Mouse (Mus musculus): Measurements from ENCODE around the gene Atp6v0c.
"Not testable (repeated sequence)": the region's sequence is repeated elsewhere in the genome, so short reads cannot be mapped to it uniquely, and the experiment has no call there.

Atp6v0c gene

GRCm38 (mm10) chr17:24155742-24156141 lies 13.8 kb downstream of the Atp6v0c start:
- DNase-seq: peak; percentile 88

DNA sequence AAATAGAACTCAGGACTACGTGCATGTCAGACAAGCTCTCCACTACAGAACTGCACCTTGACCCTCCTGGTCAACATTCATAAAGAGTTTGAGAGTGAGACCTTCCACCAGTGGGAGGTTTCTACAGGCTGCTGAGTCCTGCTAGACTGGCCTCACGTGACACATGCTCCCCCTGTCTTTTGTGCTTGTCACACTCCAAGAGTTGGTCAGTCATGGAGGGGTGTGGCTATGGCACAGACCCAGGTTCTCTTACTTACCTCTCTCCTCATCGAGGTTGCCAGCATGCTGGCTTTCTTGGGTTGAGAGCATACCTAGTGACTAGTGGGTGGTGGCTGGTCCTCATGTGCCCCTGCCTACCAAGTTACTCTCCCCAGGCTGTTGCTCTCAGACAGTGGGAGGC lies 15.0 kb downstream of the Atp6v0c start:
- no peak for DNase-seq

- peak; percentile 97 for DNase-seq
Measured at GRCm38 (mm10) chr17:24151890-24152563, 17.5 kb downstream of the Atp6v0c start.

- no peak for DNase-seq
Measured at GRCm38 (mm10) chr17:24151382-24151781, 18.1 kb downstream of the Atp6v0c start.

GRCm38 (mm10) chr17:24150824-24151223 lies 18.7 kb downstream of the Atp6v0c start, which contains the start of gene Pdpk1:
Gene Pdpk1 (minus strand): TSS chr17:24150924.
- DNase-seq: no peak

DNA sequence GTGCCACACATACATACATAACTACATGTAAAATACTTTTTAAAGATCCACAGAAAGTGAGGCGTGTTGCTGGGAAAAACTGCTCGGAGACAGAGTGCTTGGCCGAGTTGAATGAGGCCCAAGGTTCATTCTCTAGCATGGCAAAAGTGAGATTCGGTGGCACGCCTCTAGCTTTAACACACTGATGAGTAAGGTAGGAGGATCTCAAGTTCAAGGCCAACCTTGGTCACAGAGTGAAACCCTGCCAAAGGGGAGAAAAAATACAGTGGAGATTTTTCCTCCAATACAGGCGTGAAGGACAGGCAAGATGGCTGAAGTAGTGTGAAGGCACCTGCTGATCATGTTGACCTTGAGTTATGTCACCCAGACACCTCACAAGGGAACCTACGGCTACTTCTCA lies 20.1 kb downstream of the Atp6v0c start:
- no peak for DNase-seq

GRCm38 (mm10) chr17:24142897-24143296 lies 26.6 kb downstream of the Atp6v0c start:
- DNase-seq: peak; percentile 91

- DNase-seq: peak; percentile 100
Measured at GRCm38 (mm10) chr17:24141425-24141920, 28.0 kb downstream of the Atp6v0c start.

- DNase-seq: no peak
Measured at GRCm38 (mm10) chr17:24140845-24141424, 28.6 kb downstream of the Atp6v0c start.

DNA sequence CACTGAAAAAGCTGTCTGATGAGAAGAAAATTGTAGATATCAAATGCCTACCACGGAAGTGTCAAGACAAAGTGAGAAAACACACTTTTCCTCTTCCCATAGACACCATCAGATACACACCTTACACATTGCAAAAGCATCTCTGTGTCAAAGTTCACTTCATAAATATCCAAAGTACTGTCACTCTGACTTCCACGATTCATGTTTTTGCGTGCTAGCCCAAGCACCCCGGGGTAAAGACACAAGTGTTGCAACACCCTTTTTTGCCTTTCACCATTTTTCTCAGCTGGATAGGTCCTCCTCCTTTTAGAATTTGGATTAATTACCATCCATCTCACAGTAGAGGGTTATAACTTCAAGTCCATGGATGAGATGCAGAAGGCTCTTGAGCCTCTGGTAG lies 29.5 kb downstream of the Atp6v0c start:
- no peak for DNase-seq

DNA sequence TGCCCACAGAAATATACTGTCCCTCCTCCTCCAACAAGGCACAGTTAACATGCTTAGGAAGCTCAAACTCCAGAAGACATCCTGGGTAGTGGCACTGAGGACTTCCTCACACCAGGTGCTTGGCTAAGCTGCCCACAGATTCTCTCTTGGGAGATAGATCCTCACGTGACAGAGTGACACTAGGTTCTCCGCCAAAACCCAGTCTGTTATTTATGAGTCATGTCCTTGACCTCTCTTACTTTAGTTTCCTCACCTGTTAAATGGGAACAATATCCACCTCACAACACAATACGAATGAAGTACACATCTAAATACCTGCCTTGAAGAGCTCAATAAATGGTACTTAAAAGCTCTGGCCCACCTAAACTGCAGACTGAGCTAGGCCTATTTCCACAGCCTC lies 30.2 kb downstream of the Atp6v0c start:
- DNase-seq: no peak

DNA sequence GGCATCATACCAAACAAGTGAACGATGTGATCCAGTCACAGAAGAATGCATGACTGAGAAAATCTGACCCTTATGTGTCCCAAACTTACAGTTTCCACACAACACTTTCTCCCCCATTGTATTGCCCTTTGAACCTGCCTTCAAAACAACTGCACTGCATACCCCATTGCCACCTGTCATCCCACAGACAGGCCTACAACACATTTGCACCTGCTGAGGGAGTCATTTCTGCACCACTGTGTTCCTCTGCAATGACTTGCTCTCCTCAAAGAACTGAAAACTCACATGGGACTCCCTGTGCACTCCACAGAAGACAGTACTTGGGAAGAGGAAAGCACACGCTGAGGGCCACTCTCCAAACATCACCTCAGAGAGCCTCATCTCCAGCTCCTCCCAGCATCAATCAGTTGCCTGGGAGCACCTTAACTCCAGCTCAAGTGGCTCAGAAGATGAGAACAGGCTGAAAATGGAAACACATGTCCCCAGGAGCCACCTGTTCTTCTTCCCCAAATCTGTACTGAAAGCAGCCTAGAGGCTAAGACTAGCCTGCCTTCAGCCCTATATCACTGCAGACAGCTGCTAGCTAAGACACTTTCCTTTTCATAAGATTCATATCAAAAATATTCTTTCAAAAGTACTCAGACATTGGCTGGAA lies 32.1 kb downstream of the Atp6v0c start:
- DNase-seq: no peak

- no peak for DNase-seq
Measured at GRCm38 (mm10) chr17:24134062-24134461, 35.4 kb downstream of the Atp6v0c start.

GRCm38 (mm10) chr17:24132919-24133318 lies 36.6 kb downstream of the Atp6v0c start:
- DNase-seq: not testable (repeated sequence)

- DNase-seq: no peak
Measured at GRCm38 (mm10) chr17:24131570-24131969, 37.9 kb downstream of the Atp6v0c start.

DNA sequence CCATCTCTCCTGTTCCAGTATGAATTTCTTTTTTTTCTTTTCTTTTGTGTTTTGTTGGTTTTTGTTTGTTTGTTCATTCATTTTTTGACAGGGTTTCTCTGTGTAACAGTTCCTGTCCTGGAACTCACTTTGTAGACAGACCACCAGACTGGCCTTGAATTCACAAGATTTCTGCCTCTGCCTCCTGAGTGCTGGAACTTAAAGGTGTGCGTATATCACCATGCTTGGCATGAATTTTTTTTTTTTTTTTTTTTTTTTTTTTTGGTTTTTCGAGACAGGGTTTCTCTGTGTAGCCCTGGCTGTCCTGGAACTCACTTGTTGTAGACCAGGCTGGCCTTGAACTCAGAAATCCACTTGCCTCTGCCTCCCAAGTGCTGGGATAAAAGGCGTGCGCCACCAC lies 40.3 kb downstream of the Atp6v0c start:
- DNase-seq: not testable (repeated sequence)

- no peak for DNase-seq
Measured at GRCm38 (mm10) chr17:24127592-24127991, 41.9 kb downstream of the Atp6v0c start.

GRCm38 (mm10) chr17:24126801-24127200 lies 42.7 kb downstream of the Atp6v0c start:
- DNase-seq: no peak

DNA sequence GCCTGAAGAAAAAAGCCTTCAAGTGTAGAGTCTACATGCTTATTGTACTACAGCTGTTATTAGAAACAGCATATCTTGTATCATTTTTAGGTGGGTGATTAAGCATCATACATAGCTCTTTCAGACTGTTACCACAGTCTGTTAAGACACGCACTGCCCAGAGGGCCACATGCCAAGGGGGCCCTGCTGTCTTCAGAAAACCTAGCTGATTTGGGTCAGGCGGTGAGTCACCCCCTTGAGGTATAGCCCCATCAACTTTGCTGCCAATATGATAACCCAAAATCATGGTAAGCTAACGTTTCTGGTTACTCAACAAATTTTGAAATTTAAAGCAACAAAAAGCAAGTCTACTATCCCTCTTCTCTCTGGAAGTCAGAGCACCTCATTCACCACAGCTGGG lies 50.1 kb downstream of the Atp6v0c start:
- DNase-seq: no peak
